Mouse (Mus musculus): ENCODE data around the gene Itsn2. TPM values are rescaled to one million over a fixed set of nuclear protein-coding genes. Genes with fewer than 3 reads are reported as not detected.

Gene Itsn2
- polyA plus RNA-seq, 1 experiment from 2014 or later = 25.9 TPM

DNA sequence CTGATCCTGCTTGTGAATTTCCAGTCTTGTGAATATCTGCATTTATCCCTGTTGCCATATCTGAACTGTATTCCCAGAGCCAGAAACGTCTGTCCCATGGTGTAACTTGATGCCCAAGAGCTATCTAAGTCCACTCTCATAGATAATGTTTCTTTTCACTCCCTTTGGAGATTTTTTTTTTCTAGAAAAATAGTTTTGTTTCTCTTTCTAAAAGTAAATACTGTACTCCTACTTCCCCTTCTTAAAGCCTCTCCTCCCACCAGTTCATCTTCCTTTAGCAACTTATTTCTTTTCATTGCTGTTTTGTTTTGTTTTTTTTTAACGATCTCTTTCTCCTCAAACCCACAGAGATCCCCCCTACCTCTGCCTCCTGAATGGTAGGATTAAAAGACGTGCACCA is 14.2 kb downstream of the Itsn2 start:
- 44% methylated on average over 3 of the region's 3 CpGs for WGBS
- Histone ChIP-seq H3K36me3 (replicated peaks; ENCODE audit: control insufficient read depth, insufficient read depth, low read depth, low read length) (no peaks in the 10 kb centered on the region), H3K9ac (replicated peaks; ENCODE audit: low read length) (no peak overlapping the region), H3K4me3 (ENCODE audit: low read depth, low read length) (no peak overlapping the region), H3K27me3 (ENCODE audit: control insufficient read depth, insufficient read depth, low read length) (no peaks in the 10 kb centered on the region), H3K4me2 (ENCODE audit: low read depth, low read length) (no peak overlapping the region), H3K9me3 (replicated peaks; ENCODE audit: control insufficient read depth, low read length) (no peaks in the 10 kb centered on the region), H3K4me1 (ENCODE audit: control insufficient read depth, insufficient read depth, low read length) (no peaks in the 10 kb centered on the region), H3K27ac (replicated peaks; ENCODE audit: low read depth, low read length) (no peak overlapping the region)
- DNase-seq (ENCODE audit: low spot score) (no peak), ATAC-seq (replicated peaks; ENCODE audit: insufficient number of reproducible peaks, low FRiP score, low TSS enrichment, low read depth) (no peak)

DNA sequence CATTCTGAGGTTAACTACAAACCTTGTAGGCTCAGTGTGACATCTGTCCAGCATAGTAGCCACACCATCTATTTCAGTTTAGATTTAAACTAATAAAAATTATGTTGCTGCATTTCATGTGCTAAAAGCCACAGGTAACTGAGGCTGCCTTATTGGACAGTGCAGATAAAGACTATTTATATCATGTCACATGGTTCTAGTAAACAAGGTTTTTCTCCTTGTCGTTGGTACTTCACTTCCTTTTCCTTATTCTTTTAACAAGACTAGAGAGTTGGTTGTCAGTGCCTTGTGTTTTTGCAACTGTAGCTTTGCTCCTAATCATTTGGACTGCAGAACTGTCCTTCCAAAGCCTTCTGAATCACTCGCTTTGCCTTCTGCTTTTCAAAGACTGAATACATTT is 22.3 kb downstream of the Itsn2 start:
- WGBS = 78% methylated on average over 2 of the region's 2 CpGs

GRCm38 (mm10) chr12:4624201-4624600 is 31.8 kb downstream of the Itsn2 start:
- WGBS = 87% methylated on average over 1 of the region's 1 CpGs
- Histone ChIP-seq H3K27ac (replicated peaks; ENCODE audit: low read depth, low read length) (no peak overlapping the region), H3K4me1 (ENCODE audit: control insufficient read depth, insufficient read depth, low read length) (no peaks in the 10 kb centered on the region), H3K9ac (replicated peaks; ENCODE audit: low read length) (no peak overlapping the region), H3K9me3 (replicated peaks; ENCODE audit: control insufficient read depth, low read length) (no peaks in the 10 kb centered on the region), H3K27me3 (ENCODE audit: control insufficient read depth, insufficient read depth, low read length) (no peaks in the 10 kb centered on the region), H3K4me2 (ENCODE audit: low read depth, low read length) (no peak overlapping the region), H3K4me3 (ENCODE audit: low read depth, low read length) (no peak overlapping the region), H3K36me3 (replicated peaks; ENCODE audit: control insufficient read depth, insufficient read depth, low read depth, low read length) (no peaks in the 10 kb centered on the region)
- DNase-seq (ENCODE audit: low spot score) = no peak
- ATAC-seq (replicated peaks; ENCODE audit: insufficient number of reproducible peaks, low FRiP score, low TSS enrichment, low read depth) = no peak

More for the DNA sequence above, 22.3 kb downstream of the Itsn2 start:
- Histone ChIP-seq H3K27ac (replicated peaks; ENCODE audit: low read depth, low read length) (no peak overlapping the region), H3K36me3 (replicated peaks; ENCODE audit: control insufficient read depth, insufficient read depth, low read depth, low read length) (no peaks in the 10 kb centered on the region), H3K4me1 (ENCODE audit: control insufficient read depth, insufficient read depth, low read length) (no peaks in the 10 kb centered on the region), H3K27me3 (ENCODE audit: control insufficient read depth, insufficient read depth, low read length) (no peaks in the 10 kb centered on the region), H3K9me3 (replicated peaks; ENCODE audit: control insufficient read depth, low read length) (no peaks in the 10 kb centered on the region), H3K4me3 (ENCODE audit: low read depth, low read length) (no peak overlapping the region), H3K4me2 (ENCODE audit: low read depth, low read length) (no peak overlapping the region), H3K9ac (replicated peaks; ENCODE audit: low read length) (no peak overlapping the region)
- DNase-seq (ENCODE audit: low spot score) (no peak), ATAC-seq (replicated peaks; ENCODE audit: insufficient number of reproducible peaks, low FRiP score, low TSS enrichment, low read depth) (no peak)

DNA sequence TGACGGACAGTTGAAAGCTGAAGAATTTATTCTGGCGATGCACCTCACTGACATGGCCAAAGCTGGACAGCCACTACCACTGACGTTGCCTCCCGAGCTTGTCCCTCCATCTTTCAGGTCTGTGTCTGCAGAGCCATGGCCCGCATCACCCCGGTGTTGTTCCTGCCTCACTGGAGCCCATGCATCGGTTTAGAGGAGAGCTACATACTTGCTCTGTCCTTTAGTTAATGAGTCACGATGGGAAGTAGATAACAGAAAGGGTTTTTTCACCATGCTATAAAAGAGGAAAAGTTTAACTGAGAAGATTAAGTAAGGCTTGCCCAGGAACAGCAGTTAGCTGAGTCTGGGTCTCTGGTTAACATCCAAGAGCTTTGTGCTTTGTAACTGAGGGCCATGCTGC is 40.5 kb downstream of the Itsn2 start:
- Histone ChIP-seq H3K9me3 (replicated peaks; ENCODE audit: control insufficient read depth, low read length) (no peaks in the 10 kb centered on the region), H3K36me3 (replicated peaks; ENCODE audit: control insufficient read depth, insufficient read depth, low read depth, low read length) (no peaks in the 10 kb centered on the region; the same call in 1 of the 2 replicates), H3K4me1 (ENCODE audit: control insufficient read depth, insufficient read depth, low read length) (no peaks in the 10 kb centered on the region), H3K4me2 (ENCODE audit: low read depth, low read length) (no peak overlapping the region), H3K27me3 (ENCODE audit: control insufficient read depth, insufficient read depth, low read length) (no peaks in the 10 kb centered on the region), H3K27ac (replicated peaks; ENCODE audit: low read depth, low read length) (no peak overlapping the region), H3K9ac (replicated peaks; ENCODE audit: low read length) (no peak overlapping the region), H3K4me3 (ENCODE audit: low read depth, low read length) (no peak overlapping the region)
- WGBS = 89% methylated on average over 8 of the region's 8 CpGs
- DNase-seq (ENCODE audit: low spot score) = no peak
- ATAC-seq (replicated peaks; ENCODE audit: insufficient number of reproducible peaks, low FRiP score, low TSS enrichment, low read depth) = no peak

- H3K4me2 ChIP-seq (ENCODE audit: low read depth, low read length) = no peak overlapping the region
- no peaks in the 10 kb centered on the region for H3K4me1 ChIP-seq (ENCODE audit: control insufficient read depth, insufficient read depth, low read length)
- H3K9me3 ChIP-seq (replicated peaks; ENCODE audit: control insufficient read depth, low read length) = no peaks in the 10 kb centered on the region
- H3K27ac ChIP-seq (replicated peaks; ENCODE audit: low read depth, low read length) = no peak overlapping the region
- WGBS = 83% methylated on average over 1 of the region's 1 CpGs
- no peaks in the 10 kb centered on the region; the same call in 1 of the 2 replicates for H3K36me3 ChIP-seq (replicated peaks; ENCODE audit: control insufficient read depth, insufficient read depth, low read depth, low read length)
- no peak for ATAC-seq (replicated peaks; ENCODE audit: insufficient number of reproducible peaks, low FRiP score, low TSS enrichment, low read depth)
- H3K4me3 ChIP-seq (ENCODE audit: low read depth, low read length) = no peak overlapping the region
- H3K27me3 ChIP-seq (ENCODE audit: control insufficient read depth, insufficient read depth, low read length) = no peaks in the 10 kb centered on the region
- DNase-seq (ENCODE audit: low spot score) = no peak
- H3K9ac ChIP-seq (replicated peaks; ENCODE audit: low read length) = no peak overlapping the region
Observed at GRCm38 (mm10) chr12:4638438-4638837, 46.0 kb downstream of the Itsn2 start.

GRCm38 (mm10) chr12:4640737-4641136 is 48.3 kb downstream of the Itsn2 start:
- 96% methylated on average over 1 of the region's 1 CpGs for WGBS
- Histone ChIP-seq H3K9ac (replicated peaks; ENCODE audit: low read length) (no peak overlapping the region), H3K27me3 (ENCODE audit: control insufficient read depth, insufficient read depth, low read length) (no peaks in the 10 kb centered on the region), H3K27ac (replicated peaks; ENCODE audit: low read depth, low read length) (no peak overlapping the region), H3K9me3 (replicated peaks; ENCODE audit: control insufficient read depth, low read length) (no peaks in the 10 kb centered on the region), H3K36me3 (replicated peaks; ENCODE audit: control insufficient read depth, insufficient read depth, low read depth, low read length) (no peaks in the 10 kb centered on the region; the same call in 1 of the 2 replicates), H3K4me1 (ENCODE audit: control insufficient read depth, insufficient read depth, low read length) (no peaks in the 10 kb centered on the region), H3K4me3 (ENCODE audit: low read depth, low read length) (no peak overlapping the region), H3K4me2 (ENCODE audit: low read depth, low read length) (no peak overlapping the region)
- ATAC-seq (replicated peaks; ENCODE audit: insufficient number of reproducible peaks, low FRiP score, low TSS enrichment, low read depth) (no peak), DNase-seq (ENCODE audit: low spot score) (no peak)

- no peak for DNase-seq (ENCODE audit: low spot score)
- no peaks in the 10 kb centered on the region for H3K9me3 ChIP-seq (replicated peaks; ENCODE audit: control insufficient read depth, low read length)
- H3K27ac ChIP-seq (replicated peaks; ENCODE audit: low read depth, low read length) = no peak overlapping the region
- 91% methylated on average over 2 of the region's 2 CpGs for WGBS
- H3K4me2 ChIP-seq (ENCODE audit: low read depth, low read length) = no peak overlapping the region
- no peaks in the 10 kb centered on the region for H3K4me1 ChIP-seq (ENCODE audit: control insufficient read depth, insufficient read depth, low read length)
- no peaks in the 10 kb centered on the region for H3K27me3 ChIP-seq (ENCODE audit: control insufficient read depth, insufficient read depth, low read length)
- no peaks in the 10 kb centered on the region; the same call in 1 of the 2 replicates for H3K36me3 ChIP-seq (replicated peaks; ENCODE audit: control insufficient read depth, insufficient read depth, low read depth, low read length)
- no peak for ATAC-seq (replicated peaks; ENCODE audit: insufficient number of reproducible peaks, low FRiP score, low TSS enrichment, low read depth)
- H3K9ac ChIP-seq (replicated peaks; ENCODE audit: low read length) = no peak overlapping the region
- H3K4me3 ChIP-seq (ENCODE audit: low read depth, low read length) = no peak overlapping the region
Observed at GRCm38 (mm10) chr12:4656813-4657212, 64.4 kb downstream of the Itsn2 start.

GRCm38 (mm10) chr12:4664929-4665674 is 72.7 kb downstream of the Itsn2 start:
- DNase-seq (ENCODE audit: low spot score) (no peak), ATAC-seq (replicated peaks; ENCODE audit: insufficient number of reproducible peaks, low FRiP score, low TSS enrichment, low read depth) (no peak)
- Histone ChIP-seq H3K36me3 (replicated peaks; ENCODE audit: control insufficient read depth, insufficient read depth, low read depth, low read length) (no peaks in the 10 kb centered on the region; the same call in 1 of the 2 replicates), H3K9ac (replicated peaks; ENCODE audit: low read length) (no peak overlapping the region), H3K27ac (replicated peaks; ENCODE audit: low read depth, low read length) (no peak overlapping the region), H3K27me3 (ENCODE audit: control insufficient read depth, insufficient read depth, low read length) (no peaks in the 10 kb centered on the region), H3K4me1 (ENCODE audit: control insufficient read depth, insufficient read depth, low read length) (no peaks in the 10 kb centered on the region), H3K4me3 (ENCODE audit: low read depth, low read length) (no peak overlapping the region), H3K9me3 (replicated peaks; ENCODE audit: control insufficient read depth, low read length) (no peaks in the 10 kb centered on the region), H3K4me2 (ENCODE audit: low read depth, low read length) (no peak overlapping the region)
- WGBS = 65% methylated on average over 7 of the region's 7 CpGs

All from embryonic facial prominence, embryonic 11.5 days (tissue).